Mouse (Mus musculus): ENCODE results near the gene Mblac2.
"Not testable (repeated sequence)": the region's sequence is repeated elsewhere in the genome, so short reads cannot be mapped to it uniquely, and the experiment has no call there.

Gene Mblac2

GRCm38 (mm10) chr13:81710775-81711545 is at the start of gene Mblac2, which contains the start of gene Polr3g:
TSS of gene Mblac2 (plus strand) at chr13:81711341.
TSS of gene Polr3g (minus strand) at chr13:81711013.
- DNase-seq (ENCODE audit: extremely low spot score, low spot score): peak; percentile 94

DNA sequence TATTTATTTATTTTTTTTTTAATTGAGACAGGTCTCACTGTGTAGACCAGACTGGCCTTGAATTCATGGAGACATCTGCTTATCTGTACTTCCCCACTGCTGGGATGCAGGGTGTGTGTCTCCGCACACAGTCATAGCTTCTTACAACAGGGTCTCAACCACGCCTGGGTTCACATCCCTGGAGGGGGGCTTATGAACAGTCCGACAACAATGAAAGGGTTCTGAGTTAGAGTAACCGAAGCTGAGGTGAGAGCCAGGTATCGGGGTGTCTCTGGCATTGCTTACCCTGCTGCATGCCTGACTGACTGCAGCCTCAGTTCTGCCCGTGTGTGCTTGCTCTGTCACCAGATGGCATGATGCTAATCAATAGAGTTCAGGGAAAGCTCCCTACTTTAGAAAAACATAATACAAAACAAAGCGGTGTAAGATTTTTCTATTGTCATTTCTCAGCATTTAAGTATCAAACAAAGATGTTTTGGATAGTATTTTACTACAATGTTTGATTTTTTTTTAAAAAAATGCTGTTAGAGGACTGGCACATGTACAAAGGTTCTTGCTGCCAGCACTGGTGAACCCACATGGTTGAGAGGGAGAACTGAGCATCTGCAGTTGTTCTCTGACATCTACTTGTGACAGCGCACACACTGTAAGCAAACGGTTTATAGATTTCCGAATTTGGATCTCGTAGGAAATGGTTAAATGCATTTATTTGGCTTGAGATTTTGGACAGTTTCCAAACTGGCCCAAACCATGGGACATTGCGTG is 47.4 kb upstream of the Mblac2 start:
- DNase-seq (ENCODE audit: extremely low spot score, low spot score): no peak

- DNase-seq (ENCODE audit: extremely low spot score, low spot score): no peak
Observed at GRCm38 (mm10) chr13:81664331-81664698, 46.8 kb upstream of the Mblac2 start.

DNA sequence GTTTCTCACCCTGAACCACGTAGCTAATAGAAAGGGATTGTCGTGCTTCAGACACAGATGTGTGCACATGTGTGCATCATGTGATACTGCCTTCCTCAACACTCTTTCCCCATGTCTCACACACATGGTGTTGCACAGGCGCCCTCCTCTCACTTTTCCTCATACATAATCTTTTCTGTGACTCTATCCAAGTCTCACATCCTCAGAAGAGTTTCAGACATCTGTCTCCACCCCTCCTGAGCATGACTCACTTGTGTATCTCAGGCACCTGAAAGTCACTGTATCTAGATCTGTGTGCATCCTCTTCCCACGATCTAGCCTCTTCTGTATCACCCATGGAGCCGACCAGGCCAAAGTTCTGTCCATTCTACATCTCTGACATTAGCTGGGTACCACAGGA is 43.4 kb upstream of the Mblac2 start:
- no peak for DNase-seq (ENCODE audit: extremely low spot score, low spot score)

GRCm38 (mm10) chr13:81675333-81675732 is 35.8 kb upstream of the Mblac2 start:
- DNase-seq (ENCODE audit: extremely low spot score, low spot score): no peak

DNA sequence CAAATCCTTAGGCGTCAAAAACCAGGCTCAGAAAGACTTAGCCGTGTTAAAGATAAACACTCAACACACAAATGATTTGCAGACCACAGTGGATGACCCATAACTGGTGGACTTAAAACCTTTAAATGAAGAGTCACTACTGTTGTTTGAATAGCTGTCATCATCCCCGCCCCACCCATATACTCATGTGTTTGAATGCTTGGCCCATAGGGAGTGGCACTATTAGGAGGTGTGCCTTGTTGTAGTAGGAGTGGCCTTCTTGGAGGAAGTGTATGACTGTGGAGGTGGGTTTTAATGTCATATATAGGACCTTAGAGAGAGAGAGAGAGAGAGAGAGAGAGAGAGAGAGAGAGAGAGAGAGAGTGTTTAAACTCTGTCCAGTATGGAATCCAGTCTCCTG is 28.0 kb upstream of the Mblac2 start:
- DNase-seq (ENCODE audit: extremely low spot score, low spot score): no peak

DNA sequence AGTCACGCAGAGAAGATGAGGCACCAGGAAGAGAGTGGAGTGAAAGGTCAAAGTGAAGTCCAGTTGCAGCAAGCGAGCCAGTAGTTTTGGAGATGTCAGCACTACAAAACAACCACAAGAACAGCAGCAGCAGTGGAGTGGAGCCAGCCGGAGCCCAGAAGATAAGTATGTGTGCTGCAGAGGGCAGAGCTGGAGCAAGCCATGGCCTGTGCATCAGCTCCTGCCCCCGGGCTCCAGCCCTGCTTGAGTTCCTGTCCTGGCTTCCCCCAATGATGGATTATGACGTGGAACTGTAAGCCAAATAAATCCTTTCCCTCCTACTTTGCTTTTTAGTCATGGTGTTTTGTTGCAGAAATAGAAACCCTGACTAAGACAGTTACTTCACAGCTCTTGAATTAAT is 26.9 kb upstream of the Mblac2 start:
- DNase-seq (ENCODE audit: extremely low spot score, low spot score): no peak

- DNase-seq (ENCODE audit: extremely low spot score, low spot score): no peak
Observed at GRCm38 (mm10) chr13:81684884-81685283, 26.3 kb upstream of the Mblac2 start.

DNA sequence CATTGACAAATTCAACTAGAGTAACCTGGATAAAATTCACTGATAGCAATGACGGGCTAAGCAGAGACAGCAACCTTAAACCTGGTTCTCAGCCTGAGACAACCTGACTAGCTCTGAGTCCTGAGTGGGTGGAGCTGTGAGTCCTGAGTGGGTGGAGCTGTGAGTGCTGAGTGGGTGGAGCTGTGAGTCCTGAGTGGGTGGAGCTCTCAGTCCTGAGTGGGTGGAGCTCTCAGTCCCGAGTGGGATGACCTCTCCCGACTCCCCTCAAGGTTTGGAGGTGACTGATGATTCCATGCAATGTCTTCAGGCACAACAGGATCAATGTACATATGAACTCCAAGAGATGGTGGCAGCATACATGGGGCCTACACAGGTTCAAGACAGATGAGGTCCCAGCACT is 21.6 kb upstream of the Mblac2 start:
- no peak for DNase-seq (ENCODE audit: extremely low spot score, low spot score)

DNA sequence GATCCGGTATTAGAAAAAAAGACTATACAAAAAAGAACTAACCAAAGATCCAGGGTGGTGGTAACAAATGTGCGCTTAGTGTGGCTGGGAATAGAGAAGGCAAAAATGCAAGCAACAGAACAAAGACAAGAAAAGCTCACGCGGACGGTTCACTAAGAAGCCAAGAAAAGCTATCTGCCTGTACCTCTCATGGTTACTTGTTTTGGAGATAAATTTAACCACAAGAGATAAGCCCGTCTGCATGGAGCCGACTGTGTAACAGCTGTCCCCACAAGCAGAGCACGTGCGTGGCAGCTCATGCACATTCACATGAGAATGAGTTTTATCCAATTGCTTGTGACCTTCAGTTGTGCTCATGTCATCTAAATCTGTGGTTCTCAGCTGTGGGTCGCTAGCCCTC is 20.7 kb upstream of the Mblac2 start:
- no peak for DNase-seq (ENCODE audit: extremely low spot score, low spot score)

GRCm38 (mm10) chr13:81691606-81692005 is 19.5 kb upstream of the Mblac2 start:
- no peak for DNase-seq (ENCODE audit: extremely low spot score, low spot score)

DNA sequence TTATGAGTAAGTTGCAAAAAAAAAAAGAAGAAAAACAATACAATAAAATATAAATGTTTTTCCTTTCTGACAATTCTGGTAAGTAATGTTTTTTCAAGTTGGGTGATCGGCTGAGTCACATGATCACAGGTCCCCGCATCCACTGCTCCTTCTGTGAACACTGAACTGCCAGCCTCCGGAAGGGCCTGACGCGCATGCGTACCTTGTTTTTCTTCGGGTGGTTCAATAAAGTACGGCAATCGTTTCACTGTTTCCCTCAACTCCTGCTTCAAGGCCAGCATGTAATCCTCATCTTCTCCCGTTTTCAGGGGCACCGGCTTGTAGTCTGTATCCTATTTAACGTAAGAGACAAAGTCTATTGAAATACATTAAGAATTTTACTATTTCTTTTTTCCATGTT is 16.7 kb upstream of the Mblac2 start:
- DNase-seq (ENCODE audit: extremely low spot score, low spot score): no peak

GRCm38 (mm10) chr13:81703148-81703547 is 8.0 kb upstream of the Mblac2 start:
- no peak for DNase-seq (ENCODE audit: extremely low spot score, low spot score)

- DNase-seq (ENCODE audit: extremely low spot score, low spot score): no peak
Observed at GRCm38 (mm10) chr13:81703621-81704020, 7.5 kb upstream of the Mblac2 start.

GRCm38 (mm10) chr13:81706311-81706710 is 4.8 kb upstream of the Mblac2 start:
- no peak for DNase-seq (ENCODE audit: extremely low spot score, low spot score)

- no peak for DNase-seq (ENCODE audit: extremely low spot score, low spot score)
Observed at GRCm38 (mm10) chr13:81709805-81710204, 1.3 kb upstream of the Mblac2 start.

DNA sequence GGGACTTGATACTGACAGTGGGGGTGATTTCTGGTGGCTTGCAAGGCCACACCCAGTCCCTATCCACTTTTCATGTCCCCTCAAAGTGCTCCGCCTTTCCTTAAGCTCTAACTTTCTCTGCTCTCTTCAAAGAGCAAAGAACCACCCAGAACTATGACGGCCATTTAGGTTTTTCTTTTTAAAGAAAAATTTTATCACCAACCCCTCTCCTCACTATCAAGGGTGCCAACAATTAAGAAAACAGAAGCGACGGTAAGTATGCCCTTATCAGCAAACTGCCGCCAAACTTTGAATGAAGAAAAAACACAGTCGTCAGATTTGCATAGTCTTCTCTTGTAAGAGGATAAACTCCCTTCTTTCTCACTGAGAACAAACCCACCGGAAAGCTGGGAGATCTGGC is 875 bp upstream of the Mblac2 start:
- no peak for DNase-seq (ENCODE audit: extremely low spot score, low spot score)

- no peak for DNase-seq (ENCODE audit: extremely low spot score, low spot score)
Observed at GRCm38 (mm10) chr13:81711546-81712371, 618 bp downstream of the Mblac2 start.

DNA sequence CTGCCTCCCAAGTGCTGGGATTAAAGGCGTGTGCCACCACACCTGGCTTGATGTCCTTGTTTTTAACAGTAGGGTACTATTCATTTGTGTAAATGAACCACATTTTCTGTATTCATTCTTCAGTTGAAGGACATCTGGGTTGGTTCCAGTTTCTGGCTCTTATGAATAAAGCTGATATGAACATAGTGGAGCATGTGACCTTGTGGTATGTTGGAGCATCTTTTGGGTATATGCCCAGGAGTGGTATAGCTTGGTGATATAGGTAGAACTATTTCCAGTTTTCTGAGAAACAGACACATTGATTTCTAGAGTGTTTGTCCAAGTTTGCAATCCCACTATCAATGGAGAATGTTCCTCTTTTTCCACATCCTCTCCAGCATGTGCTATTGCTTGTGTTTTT is 2.8 kb downstream of the Mblac2 start:
- DNase-seq (ENCODE audit: extremely low spot score, low spot score): no peak

DNA sequence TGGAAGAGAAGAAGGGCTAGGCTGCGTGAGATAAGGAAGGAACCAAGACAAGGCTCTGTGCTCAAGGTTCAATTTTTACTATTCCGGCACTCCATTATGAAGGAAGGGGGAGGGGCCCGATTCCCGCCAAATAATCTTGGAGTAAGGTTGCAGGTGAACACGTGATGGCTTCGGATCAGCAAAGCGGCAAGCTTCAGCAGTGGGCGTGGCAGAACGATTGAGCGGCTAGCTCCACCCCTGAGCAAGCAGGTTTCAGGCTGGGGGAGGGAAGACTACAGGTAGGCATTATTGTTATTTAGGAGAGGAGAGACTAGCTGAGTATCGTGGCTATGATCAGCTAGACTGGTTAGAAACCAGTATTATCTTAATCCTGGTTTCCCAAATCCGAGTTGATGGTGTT is 17.0 kb downstream of the Mblac2 start:
- not testable (repeated sequence) for DNase-seq (ENCODE audit: extremely low spot score, low spot score)

DNA sequence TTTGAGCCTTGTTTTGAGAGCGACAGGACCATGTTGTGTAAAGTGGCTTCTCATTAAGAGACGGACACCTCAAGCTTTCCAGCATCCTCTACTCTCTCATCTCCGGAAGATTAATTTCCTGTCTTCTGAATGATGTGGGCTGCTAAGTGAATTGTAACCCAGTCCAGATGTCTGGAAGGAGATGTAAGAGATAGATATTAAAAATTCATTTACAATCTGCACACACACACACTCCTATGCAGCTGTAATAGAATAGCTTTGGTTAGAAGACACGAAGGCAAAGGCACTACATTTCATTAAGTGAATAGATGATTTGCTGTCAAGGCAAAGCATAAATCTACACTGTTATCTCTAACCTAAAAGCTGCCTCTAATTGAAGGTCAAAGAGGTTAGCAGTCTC is 18.0 kb downstream of the Mblac2 start:
- DNase-seq (ENCODE audit: extremely low spot score, low spot score): no peak

GRCm38 (mm10) chr13:81730362-81730761 is 19.2 kb downstream of the Mblac2 start:
- DNase-seq (ENCODE audit: extremely low spot score, low spot score): no peak

Measured in neural tube, embryonic 10.5 days (tissue).